Mouse (Mus musculus) adrenal gland, postnatal 25 days (tissue): ENCODE results near the gene Srp72. TPM values are rescaled to one million over a fixed set of nuclear protein-coding genes. Genes with fewer than 3 reads are reported as not detected.
"Not testable (repeated sequence)": the region's sequence is repeated elsewhere in the genome, so short reads cannot be mapped to it uniquely, and the experiment has no call there.

Experiments
- DNase-seq: peaks from one replicate; pipeline ENCODE4 v3.0.0; 2021; ENCODE audit warnings: mixed read lengths
- total RNA-seq: library from RNA; stranded (reverse); gene quantifications from 2 replicates; pipeline ENCODE4 v1.2.3, GENCODE M21; 2021

Srp72 gene
- total RNA-seq, 1 experiment from 2014 or later: 150 TPM

- DNase-seq: no peak
Measured at GRCm38 (mm10) chr5:76964651-76965050, 9.8 kb upstream of the Srp72 start.

- no peak for DNase-seq
Measured at GRCm38 (mm10) chr5:76969250-76969649, 5.2 kb upstream of the Srp72 start.

- not testable (repeated sequence) for DNase-seq
Measured at GRCm38 (mm10) chr5:76971115-76971514, 3.4 kb upstream of the Srp72 start.

GRCm38 (mm10) chr5:76973488-76973887 lies 995 bp upstream of the Srp72 start:
- no peak for DNase-seq

GRCm38 (mm10) chr5:76974207-76974553 lies 303 bp upstream of the Srp72 start:
- no peak for DNase-seq

GRCm38 (mm10) chr5:76975736-76976135 lies 1.3 kb downstream of the Srp72 start:
- peak; percentile 36 for DNase-seq

- no peak for DNase-seq
Measured at GRCm38 (mm10) chr5:76984015-76984414, 9.5 kb downstream of the Srp72 start.

GRCm38 (mm10) chr5:76990789-76991188 lies 16.3 kb downstream of the Srp72 start:
- DNase-seq: no peak

GRCm38 (mm10) chr5:76993174-76993814 lies 18.8 kb downstream of the Srp72 start:
- DNase-seq: no peak

GRCm38 (mm10) chr5:76998416-76998815 lies 23.9 kb downstream of the Srp72 start:
- DNase-seq: no peak

- no peak for DNase-seq
Measured at GRCm38 (mm10) chr5:77001192-77001591, 26.7 kb downstream of the Srp72 start.

- no peak for DNase-seq
Measured at GRCm38 (mm10) chr5:77004051-77004821, 29.8 kb downstream of the Srp72 start, which contains the start of gene Arl9. Gene Arl9, plus strand, starts transcription at chr5:77004055.

GRCm38 (mm10) chr5:77010352-77010751 lies 35.9 kb downstream of the Srp72 start:
- DNase-seq: no peak

- DNase-seq: no peak
Measured at GRCm38 (mm10) chr5:77011082-77011481, 36.6 kb downstream of the Srp72 start.

- DNase-seq: no peak
Measured at GRCm38 (mm10) chr5:77013171-77013570, 38.7 kb downstream of the Srp72 start.

- peak; percentile 89 for DNase-seq
Measured at GRCm38 (mm10) chr5:77015544-77016482, 41.3 kb downstream of the Srp72 start, which contains the start of gene Thegl. Gene Thegl, plus strand, starts transcription at chr5:77016023.

- DNase-seq: no peak
Measured at GRCm38 (mm10) chr5:77028034-77028433, 53.6 kb downstream of the Srp72 start.

- DNase-seq: peak; percentile 35
Measured at GRCm38 (mm10) chr5:77029735-77030134, 55.3 kb downstream of the Srp72 start.

- not testable (repeated sequence) for DNase-seq
Measured at GRCm38 (mm10) chr5:77035101-77035500, 60.6 kb downstream of the Srp72 start.

GRCm38 (mm10) chr5:77038451-77038850 lies 64.0 kb downstream of the Srp72 start:
- DNase-seq: no peak

- no peak for DNase-seq
Measured at GRCm38 (mm10) chr5:77039391-77039790, 64.9 kb downstream of the Srp72 start.

GRCm38 (mm10) chr5:77044362-77044761 lies 69.9 kb downstream of the Srp72 start:
- no peak for DNase-seq
